Mouse (Mus musculus) inflammation-experienced regulatory T-cells, adult 6 months (primary cell): ENCODE data around the gene Enox1. TPM values are rescaled to one million over a fixed set of nuclear protein-coding genes. Genes with fewer than 3 reads are reported as not detected.

Experiments used
- ATAC-seq: one replicate; pipeline ENCODE4 v1.8.0; 2017
- polyA plus RNA-seq, 3 experiments: library from polyadenylated mRNA; unstranded; fragments of 100-300 nt; shearing (Covaris generic); gene quantifications; one replicate each; pipeline ENCODE4 v1.2.1; 2017

The Enox1 gene
- polyA plus RNA-seq, 3 experiments from 2014 or later: 0.11 to 0.36 (median 0.24) TPM

DNA sequence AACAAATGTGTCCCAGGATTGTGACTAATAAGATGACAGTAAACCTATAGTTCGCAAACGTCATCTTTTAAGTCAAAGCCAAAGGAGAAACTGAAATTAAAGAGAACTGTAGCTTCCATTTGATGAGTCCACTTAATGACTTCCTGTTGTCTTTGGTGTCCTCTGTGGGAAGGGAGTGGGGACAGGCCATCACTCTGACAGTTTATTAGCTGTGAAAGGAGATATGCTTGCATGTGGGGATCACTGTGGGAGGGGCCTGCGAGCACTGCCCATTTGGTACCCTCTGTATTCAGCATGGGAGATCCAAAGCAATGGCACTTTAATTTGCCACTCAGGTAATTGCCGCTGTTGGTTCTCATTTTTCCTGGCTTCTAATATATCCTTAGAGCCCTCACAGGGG, 122.6 kb downstream of the Enox1 start:
- ATAC-seq: no peak

- ATAC-seq: no peak
Observed at GRCm38 (mm10) chr14:77280454-77280853, 123.9 kb downstream of the Enox1 start.

GRCm38 (mm10) chr14:77280893-77281292, 124.3 kb downstream of the Enox1 start:
- no peak for ATAC-seq

DNA sequence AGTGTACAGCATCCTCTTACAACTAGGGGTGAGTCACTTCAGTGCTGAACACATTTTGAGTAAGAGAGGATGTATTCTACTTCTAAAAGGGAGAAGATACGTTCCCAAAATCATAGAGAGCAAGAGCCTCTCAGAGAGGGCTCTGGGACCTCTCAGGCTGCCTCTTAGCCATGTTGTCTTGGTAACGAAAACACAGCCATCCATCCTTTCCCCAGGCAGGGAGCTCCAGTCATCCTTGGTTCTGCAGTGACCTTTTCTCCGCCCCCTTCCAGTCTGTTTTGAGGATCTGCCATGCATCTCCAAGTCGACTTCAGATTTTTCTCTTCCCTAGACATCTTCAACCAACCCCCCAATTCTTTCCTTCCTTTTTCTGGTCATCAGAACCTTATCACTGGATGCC, 127.4 kb downstream of the Enox1 start:
- no peak for ATAC-seq

DNA sequence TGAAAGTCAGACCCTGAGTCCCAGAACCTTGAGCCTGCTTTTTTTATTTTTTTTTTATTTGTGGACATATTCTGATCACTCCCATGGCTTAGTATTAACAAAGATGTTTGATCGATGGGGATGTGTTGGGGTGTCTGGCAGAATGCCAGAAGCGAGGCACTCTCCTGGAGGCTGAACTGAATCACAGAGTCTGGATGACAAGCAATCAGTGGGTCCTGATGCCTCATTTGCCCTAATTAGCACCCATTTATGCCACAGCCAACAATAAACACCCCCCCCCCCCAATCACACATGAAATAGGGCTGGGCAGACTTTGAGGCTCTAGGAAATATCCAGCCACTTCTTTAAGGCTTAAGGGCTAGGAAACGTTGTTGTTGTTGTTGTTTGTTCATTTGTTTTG, 128.9 kb downstream of the Enox1 start:
- no peak for ATAC-seq

GRCm38 (mm10) chr14:77291756-77292155, 135.2 kb downstream of the Enox1 start:
- ATAC-seq: no peak

DNA sequence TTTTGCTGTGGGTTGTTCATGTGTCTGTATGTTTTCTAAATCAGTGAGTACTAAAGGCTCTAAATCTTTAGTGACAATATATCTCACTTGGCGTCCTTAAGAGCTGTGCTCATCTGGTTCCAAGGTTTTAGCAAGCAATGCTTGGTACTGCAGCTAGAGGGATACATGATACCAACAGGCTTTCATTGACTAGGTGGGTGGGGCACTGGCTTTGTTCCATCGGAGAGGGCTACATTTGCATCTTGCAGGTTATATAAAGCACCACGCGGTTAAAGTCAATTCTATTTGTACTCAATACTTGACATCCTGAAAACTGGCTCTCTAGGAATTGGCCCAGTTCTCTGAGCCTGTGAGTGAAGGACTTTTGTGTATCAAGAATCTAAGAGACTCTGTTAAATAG, 140.5 kb downstream of the Enox1 start:
- ATAC-seq: no peak

GRCm38 (mm10) chr14:77298327-77298726, 141.8 kb downstream of the Enox1 start:
- ATAC-seq: no peak

DNA sequence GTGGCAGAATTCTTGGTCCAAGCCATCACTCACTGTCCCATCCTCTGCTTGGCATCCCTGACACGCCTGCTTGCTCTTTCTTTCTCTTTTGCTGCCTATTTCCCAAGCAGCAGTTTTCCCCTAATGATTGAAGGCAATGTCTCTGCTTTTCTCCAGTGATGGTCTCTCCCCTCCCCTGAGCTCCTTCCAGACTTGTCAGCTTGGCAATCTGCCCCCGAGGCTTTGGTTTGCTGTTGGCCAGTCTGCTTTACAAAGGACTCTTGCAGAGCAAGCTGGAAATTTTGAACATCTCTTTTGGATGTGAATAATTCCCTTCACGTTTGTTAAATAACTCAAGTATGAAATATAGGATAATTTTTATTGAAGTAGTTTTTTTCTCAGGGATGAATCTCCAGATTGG, 153.0 kb downstream of the Enox1 start:
- ATAC-seq: no peak

- no peak for ATAC-seq
Observed at GRCm38 (mm10) chr14:77311456-77311855, 154.9 kb downstream of the Enox1 start.

GRCm38 (mm10) chr14:77319396-77319795, 162.8 kb downstream of the Enox1 start:
- ATAC-seq: no peak

GRCm38 (mm10) chr14:77324348-77324747, 167.8 kb downstream of the Enox1 start:
- ATAC-seq: no peak

DNA sequence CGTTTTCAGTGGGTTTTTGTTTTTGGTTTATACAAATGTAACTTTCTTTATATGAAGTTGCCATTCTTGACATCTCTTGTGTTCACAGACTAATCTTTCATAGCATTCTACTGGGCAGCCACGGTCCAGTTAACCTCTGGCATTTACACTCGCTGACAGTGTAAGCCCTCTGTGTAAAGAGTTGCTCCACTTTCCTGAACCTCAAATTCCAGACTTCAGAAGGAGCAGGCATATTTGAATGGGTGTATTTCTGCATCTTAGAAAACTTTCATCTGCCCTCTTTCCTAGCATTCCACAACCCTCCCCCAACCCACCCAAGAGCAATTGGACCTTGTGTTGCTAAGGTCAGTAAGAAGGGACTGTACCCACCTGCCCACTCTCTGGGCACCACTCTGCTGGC, 171.1 kb downstream of the Enox1 start:
- ATAC-seq: no peak

GRCm38 (mm10) chr14:77329791-77330190, 173.2 kb downstream of the Enox1 start:
- ATAC-seq: no peak

DNA sequence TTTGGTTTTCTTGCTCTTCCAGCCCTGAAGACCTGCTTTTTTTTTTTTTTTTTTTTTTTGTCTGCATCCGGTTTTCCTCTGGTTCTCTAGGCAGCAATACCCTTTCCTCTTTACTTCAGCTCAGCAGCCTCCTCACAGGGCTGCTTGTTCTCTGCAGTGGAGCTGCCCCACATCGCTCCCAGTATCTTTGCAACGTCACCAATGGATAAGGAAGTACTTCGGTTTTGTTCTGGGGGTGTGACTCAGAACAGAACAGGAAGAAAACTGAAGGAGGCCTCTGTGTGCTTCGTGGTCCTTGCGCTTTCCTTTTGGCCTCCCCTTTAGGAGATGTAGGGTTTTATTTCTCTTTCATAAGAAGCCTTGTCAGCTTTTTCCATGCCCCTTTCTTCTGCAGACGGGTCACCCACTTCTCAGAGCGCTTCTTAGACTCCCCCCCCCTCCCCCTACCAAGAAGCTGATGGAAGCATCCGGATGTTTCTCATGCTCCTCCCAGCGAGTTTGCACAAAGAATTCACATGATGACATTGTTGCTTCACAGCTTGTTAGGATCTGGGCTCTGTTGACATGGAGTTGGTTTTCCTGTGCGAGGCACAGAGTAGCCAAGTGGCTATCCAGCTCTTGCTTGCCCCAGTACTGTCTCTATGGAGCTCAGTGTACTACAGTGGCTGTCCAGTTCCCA, 187.2 kb downstream of the Enox1 start:
- ATAC-seq: no peak

- ATAC-seq: no peak
Observed at GRCm38 (mm10) chr14:77346296-77346695, 189.7 kb downstream of the Enox1 start.

DNA sequence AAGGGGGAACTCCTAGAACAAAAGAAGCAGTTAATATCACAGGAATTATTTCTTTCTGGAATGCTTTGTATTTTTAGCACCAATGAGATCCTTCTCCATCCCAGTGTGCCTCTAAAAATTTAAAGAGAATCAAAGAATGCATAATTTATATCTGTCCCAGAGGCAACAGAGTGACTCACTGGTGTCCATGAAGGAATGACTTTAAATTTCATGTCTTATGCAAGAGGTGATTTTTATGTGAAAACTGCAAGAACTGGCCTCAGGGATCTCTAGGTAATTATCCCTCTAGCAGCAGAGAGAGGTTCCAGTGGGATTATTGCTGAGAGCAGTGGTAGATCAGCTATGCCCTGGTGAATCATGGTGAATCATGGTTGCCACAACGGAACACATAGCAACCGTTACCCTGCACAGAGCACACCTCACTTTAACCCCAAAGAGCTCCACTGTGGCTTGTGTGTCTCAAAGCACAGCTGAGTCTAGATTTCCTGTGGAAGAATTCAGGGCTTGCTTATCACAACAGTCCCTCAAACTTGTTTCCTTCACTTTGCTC, 195.3 kb downstream of the Enox1 start:
- ATAC-seq: no peak

GRCm38 (mm10) chr14:77362662-77363061, 206.1 kb downstream of the Enox1 start:
- no peak for ATAC-seq

- ATAC-seq: no peak
Observed at GRCm38 (mm10) chr14:77368411-77368810, 211.8 kb downstream of the Enox1 start.

- no peak for ATAC-seq
Observed at GRCm38 (mm10) chr14:77369070-77369469, 212.5 kb downstream of the Enox1 start.

DNA sequence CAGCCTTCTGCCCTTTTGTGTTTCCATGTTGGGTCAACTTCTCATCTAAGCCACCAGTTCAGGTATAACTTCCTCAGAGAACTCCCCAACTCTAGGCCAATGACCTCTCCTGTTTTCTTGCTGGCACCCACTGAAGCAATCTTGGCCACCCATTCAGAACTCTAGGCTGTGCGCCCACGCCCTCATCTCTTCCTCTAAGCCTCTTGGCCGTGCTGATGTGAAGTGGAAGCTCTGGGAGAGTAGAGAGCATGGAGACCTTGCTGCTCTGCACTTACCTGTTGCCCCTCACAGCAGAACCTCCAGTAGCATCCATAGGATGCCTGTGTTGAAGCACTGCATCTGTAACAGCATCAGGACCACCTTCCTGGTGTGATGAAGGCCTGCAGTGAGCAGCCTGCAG, 214.0 kb downstream of the Enox1 start:
- no peak for ATAC-seq

GRCm38 (mm10) chr14:77371977-77372376, 215.4 kb downstream of the Enox1 start:
- ATAC-seq: no peak

DNA sequence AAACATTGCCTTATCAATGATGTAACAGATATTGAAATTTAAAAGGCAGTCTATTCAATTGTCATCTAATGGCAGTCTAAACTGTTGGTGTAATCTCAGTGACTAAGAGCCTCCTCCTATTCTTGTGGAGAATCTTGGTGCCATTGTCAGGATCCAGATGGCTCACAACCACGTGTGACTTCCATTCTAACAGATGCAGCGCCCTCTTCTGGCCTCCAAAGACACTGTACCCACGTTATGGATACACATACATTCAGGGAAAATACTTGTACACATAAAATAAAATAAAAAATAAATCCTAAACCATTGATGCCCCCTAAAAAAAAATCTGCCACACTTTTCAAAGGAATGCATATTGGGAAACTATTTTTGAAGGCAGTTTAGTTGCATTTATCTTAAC, 216.6 kb downstream of the Enox1 start:
- ATAC-seq: no peak

GRCm38 (mm10) chr14:77375054-77375453, 218.5 kb downstream of the Enox1 start:
- no peak for ATAC-seq

DNA sequence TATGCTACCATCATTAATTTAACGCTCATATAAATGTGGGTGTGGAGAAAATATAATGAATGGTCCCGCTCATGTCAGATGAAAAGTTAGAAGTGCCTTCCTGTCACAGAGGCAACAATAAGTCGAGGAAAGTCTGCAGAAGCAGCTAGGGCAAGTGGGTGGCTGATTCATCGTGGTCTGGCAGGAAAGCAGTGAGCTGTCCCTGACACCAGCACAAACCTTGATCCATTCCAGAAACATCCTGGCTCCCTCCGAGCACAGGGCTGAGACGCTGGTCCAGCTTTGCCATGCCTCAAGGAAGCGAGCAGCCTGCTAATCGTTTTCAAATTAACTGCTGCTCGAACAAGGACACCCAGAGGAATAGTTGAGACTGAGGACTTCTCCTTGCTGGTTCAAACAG, 219.1 kb downstream of the Enox1 start:
- ATAC-seq: no peak
